Mouse (Mus musculus): Measurements from ENCODE around the gene Ikzf5.
"Not testable (repeated sequence)": the region's sequence is repeated elsewhere in the genome, so short reads cannot be mapped to it uniquely, and the experiment has no call there.

The Ikzf5 gene

DNA sequence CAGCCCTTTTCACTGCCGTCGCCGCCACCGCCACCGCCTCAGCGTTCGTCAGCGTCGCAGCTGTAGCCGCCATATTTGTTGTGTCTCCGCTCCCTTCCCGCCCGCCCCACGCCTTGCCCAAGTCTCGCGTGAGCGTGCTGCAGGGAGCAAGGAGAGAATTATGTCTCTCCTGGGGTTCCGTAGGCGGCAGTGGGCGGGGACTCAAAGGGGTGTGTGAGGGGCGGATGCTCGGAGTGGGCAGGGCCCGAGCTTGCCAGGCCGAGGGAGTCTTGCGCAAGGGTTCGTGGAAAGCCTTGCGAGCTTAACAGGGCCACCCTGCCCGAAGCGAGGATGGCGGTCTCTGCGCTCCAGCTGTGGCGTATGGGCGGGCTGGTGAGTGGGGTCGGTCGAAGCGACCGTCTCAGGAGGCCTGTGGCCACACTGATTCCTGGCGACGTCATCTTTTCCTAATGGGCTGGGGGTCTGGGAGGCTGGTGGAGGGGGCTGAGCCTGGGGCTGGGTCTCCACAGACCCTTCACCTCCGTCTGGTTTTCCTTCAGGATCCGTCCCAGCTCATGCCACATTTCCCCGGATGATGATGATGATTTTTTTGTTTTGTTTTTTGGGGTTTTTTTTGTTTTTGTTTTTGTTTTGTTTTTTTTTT lies at the start of gene Ikzf5, which contains the start of gene Acadsb:
TSS of gene Ikzf5 (minus strand) at position 106 of the 643 bp plus-strand sequence.
TSS of gene Acadsb (plus strand) at position 186 of the 643 bp plus-strand sequence.
- DNase-seq (ENCODE audit: low spot score), result peak; percentile 97

DNA sequence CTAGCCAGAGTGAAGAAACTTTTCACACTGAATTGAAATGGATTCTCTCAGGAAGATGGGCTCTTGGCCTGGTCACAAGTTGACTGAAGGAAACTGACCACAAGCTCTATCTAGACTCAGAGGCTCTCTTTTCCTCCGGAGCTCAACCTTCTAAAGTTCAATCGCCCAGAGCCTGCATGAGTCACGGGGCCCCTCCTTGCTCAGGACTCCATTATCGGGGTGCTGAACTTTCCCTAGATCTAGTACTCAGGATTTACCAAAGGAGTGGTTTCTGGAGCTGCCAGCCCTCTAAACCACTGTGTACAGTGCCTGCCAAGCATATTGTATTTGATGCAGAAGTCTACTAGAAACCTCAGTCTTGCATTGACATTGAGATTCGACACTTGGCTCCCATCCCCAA lies 46.4 kb upstream of the Ikzf5 start:
- DNase-seq (ENCODE audit: low spot score), result no peak

DNA sequence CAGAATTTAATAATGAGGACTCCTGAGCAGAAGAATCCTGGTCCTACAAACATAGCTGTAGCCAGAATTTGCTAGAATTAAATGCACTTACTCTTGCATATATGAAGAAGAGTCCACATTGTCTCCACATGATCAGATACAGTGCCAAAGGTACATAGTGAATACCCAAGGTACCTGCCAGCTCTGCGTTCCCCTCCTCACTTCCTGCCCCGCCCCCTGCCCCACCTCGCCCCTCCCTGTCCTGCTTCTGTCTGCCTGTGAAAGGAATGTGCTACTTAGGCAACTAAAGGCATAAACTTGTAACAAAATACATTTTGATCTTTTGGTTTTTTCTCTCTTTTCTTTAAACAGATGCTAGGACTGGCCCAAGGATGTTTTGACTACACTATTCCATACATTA lies 26.7 kb upstream of the Ikzf5 start:
- no peak for DNase-seq (ENCODE audit: low spot score)

DNA sequence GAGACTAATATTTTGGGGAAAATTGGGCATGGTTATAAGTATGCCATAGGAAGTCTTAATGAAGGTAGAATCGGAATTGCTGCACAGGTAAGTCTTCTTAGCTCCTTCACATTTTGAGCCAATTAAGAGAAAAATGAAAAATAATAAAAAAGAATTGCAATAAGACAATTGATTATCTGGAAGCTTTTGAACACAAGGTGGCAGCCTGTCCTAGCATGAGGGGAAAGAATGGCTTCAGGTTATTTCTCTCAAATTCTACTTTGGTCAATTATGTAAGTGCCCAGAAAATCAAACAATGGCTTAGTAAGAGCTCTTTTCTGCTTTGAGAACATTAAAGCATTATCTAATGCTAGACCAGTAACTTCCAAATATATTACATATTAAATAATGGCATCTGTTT lies 24.0 kb upstream of the Ikzf5 start:
- DNase-seq (ENCODE audit: low spot score), result no peak

DNA sequence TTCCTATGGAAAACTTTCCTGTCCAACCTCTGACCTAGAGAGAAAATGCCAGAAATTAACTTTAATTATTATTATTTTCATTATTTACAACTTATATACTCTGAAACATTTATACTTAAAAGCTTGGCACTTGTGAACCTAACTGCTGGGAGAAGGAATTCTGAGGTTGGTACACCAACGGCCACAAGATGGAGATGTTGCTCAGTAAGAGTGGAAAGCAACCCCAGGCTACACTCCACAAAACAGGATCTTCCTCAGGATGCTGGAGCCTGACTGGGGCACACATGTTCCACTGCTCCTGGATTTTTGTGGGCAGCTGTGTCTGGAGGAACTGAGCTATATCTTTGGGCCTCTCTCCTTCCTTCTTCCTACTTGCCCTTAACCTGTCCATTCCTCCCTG lies 21.9 kb upstream of the Ikzf5 start:
- peak; percentile 79 for DNase-seq (ENCODE audit: low spot score)

DNA sequence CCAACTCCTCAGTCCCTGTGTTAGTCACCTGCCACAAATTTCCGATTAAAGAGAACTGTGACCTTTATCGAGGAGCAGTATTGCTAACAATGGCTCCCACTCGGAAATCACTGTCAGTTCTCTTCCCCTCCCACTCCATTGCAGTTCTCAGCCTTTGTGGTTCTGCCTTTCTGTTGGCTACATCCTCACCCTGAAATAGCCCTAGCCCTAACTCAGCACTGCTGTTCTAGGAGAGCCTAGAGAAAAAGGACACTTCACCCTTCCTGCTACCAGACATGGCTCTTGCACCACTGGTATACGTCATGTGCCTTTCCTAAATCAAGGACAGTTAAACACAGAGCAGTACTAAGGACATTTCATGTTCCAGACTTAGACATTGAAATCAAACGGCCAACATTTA lies 17.0 kb upstream of the Ikzf5 start:
- no peak for DNase-seq (ENCODE audit: low spot score)

DNA sequence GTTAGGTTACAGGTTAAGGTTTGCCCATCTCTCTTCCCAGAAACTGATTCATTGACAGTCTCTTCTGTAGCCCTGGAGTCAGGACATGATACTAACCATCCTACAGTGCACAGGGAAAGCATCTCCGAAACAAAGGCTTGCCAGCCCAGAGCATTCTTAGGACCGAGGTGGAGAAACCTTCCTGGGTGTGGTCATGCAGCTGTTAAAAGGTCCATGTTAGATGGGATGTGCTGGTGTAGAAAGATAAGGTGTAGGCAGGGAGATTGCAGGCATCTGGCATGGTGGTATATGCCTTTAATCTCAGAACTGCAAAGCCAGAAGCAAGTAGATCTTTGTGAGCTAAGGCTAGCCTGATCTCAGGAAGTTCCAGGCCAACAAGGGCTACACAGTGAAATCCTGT lies 14.6 kb upstream of the Ikzf5 start:
- no peak for DNase-seq (ENCODE audit: low spot score)

DNA sequence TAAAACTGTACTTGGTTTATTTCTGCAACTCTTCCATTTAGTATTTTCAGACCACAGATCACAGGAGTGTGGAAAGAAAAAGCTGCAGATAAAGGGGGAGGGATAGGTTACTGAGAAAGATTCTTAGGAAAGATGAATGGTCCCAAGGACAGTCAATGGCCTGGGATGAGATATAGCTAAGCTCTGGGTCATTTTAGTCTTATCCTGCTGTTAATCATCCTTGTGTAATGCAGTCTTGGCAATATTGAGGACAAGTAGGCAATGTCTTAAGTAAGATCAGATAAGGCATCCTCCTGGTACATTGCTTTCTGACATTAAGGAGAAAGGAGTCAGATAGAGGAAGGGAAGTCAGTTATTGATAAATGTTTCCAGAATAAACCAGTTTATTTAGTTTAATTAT lies 7.3 kb upstream of the Ikzf5 start:
- no peak for DNase-seq (ENCODE audit: low spot score)

DNA sequence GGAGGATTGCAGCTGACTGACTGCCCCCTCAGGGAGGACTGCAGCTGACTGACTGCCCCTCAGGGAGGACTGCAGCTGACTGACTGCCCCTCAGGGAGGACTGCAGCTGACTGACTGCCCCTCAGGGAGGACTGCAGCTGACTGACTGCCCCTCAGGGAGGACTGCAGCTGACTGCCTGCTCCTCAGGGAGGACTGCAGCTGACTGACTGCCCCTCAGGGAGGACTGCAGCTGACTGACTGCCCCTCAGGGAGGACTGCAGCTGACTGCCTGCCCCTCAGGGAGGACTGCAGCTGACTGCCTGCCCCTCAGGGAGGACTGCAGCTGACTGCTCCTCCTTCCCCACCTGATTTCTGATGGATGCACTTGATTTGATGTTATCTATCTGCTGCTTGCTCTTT lies 6.4 kb upstream of the Ikzf5 start:
- DNase-seq (ENCODE audit: low spot score), result not testable (repeated sequence)

DNA sequence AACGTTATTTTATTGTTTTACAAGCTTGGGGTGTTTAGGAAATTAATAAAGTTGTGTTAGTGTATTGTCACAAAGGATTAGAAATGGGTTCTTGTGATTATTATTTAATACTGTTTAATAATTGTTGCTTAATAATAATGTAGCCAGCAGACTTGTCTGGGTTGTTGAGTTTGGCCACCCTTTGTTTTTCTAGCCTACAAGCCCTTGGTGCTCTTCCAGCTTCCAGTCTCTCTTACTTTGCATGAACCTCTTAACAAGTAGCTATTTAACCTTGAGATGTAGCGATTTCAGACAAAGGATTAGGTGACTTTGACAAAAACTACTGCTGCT lies 1.6 kb upstream of the Ikzf5 start:
- no peak for DNase-seq (ENCODE audit: low spot score)

DNA sequence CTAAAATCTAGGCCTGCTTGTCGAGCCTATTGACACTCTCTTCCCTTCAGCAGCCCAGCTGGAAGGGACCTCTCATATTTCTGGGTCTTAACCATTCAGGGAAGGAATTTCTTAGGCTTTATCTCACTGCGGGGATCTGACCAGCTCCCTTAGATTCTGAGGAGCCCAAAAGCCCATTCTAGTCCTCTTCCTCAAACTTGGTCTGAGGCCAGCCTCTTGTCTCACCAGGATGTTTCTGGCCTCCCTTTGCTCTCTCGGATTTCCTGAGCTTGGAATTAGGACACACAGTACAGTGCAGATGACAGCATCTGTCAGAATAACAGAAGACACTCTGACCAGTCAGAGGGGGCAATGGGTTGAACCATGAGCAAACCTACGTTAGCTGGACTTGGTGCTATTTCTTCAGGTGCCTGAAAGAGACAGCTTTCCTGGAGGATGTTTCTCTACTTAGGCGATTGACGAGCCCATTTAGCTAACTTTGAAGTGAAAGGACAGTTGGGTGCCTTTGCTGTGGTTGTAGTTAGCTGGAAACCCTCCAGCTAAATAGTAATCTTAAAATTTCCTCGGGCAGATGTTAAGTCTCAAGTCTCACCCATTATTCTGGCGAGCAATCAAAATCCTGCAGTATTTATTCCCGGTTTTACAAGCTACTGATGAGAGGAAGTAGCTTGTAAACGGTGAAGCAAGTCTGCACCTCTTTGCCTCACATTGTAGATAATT lies 1.1 kb upstream of the Ikzf5 start:
- DNase-seq (ENCODE audit: low spot score), result no peak

DNA sequence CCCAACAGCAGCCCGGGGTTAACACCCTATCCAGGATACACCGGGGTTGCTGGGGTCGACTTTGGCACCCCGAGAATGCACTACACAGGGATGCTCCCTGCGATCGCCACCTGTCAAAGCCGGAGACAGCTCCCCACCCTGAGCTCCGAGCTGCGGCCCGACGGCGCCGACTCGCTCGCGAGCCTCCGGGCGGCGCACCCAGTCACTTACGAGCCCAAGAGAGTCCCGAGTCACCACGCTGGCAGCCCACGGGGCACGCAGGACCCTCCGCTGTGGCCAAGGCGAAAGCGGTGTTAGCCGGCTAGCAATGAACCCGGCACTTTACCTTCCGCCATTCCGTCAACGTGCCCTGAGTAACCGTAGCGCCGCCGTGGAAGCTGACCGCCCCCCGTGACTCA lies 334 bp downstream of the Ikzf5 start:
- DNase-seq (ENCODE audit: low spot score), result no peak

DNA sequence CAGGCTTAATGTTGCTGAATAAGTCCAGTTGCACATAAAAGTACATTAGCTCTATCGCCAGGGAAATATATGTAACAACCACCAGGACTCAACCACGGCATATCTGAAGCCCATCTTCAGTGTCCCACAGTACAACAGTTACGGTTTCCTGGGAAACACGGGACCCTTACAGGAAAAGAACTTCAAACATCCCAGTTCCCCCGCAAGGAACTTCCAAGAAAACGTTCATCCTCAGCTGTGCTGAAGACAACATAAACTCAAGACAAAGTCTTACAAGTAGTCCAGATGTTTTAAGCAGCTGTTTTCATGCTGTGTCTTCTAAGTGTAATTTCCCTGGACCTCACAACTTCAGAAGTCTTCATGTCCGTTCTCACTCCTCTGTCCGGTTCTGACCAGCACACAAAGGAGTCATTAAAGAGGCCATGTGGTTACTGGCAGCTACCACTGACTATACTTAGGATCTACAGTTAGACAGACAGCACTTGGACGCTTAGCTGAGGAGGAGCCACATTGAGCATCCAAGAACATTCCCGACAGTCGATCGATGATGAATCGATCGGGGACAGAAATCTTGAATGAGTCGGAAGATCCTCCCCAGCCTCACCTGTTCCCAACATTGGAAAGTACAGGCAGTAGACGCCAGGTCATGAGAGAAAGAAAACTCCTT lies 867 bp downstream of the Ikzf5 start:
- DNase-seq (ENCODE audit: low spot score), result peak; percentile 39

DNA sequence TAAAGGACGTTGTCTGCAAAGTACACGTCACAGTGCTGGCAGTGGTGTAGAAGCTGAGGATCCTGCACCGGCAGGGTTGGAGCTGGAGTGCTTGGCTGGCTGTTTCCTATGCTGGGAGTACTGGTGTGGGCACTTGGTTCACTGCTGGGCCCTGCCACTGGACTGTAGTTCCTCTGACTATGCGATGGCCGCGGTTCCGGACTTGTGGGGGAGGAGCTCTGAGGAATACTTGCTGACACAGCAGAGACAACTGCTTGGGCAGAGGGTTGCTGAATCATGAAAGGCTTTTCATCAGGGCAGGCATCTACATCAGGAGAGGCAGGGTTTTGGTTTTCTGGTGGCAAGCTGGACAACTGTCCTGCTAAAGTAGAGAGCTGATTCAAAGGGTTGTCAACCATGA lies 18.6 kb downstream of the Ikzf5 start:
- DNase-seq (ENCODE audit: low spot score), result not testable (repeated sequence)

DNA sequence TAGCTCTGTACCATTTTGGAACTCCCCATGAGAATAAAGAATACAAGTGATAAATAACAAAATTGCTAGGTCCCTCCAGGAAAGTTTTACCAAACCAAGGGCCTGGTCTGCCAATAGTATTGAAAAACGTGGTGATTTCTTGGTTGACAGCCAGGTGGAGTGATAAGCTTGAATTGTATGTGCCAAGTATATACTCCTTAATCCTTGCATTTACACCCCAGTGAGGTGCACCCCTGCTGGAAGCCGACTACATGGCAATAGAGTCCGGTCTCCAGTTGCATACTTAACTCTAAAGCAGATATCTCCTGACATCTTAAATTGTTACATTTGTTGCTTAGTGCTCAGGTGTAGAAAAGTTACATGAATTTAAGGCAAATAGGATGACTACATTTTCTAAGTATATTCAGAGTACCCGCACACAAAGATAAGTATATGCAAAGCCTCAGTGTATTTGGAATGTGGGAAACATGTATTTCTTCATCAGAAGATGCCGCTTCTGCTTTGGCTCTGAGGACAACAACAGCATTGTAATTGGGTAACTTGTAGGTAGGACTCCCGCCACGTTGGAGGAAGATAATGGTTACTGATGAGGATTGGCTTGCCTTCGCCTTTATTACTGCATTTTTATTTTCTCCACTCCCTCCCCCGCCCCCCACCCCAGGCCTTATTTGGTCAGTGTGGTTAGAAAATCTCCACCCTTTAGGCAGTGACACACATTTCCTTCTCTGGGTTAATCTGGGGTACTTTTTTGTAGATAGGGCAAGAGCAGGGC lies 38.3 kb downstream of the Ikzf5 start:
- peak; percentile 9 for DNase-seq (ENCODE audit: low spot score)

DNA sequence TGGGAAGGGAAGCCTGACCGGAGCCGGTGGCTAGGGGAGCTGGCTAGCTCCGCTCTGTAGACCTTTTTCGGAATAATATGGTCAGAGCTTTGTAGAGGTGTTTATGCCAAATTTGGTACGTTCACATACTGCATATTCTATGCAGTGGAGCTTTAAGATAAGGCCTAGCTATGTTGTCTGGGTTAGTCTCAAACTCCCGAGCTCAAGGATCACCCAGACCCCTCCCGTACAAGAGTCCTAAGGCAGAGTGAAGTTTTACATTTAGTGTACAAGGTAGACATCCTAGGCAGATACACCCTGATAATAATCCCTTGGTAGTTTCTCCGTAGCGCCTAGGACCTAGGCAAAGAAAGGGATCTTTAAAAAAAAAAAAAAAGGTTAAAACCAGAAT lies 38.9 kb downstream of the Ikzf5 start:
- DNase-seq (ENCODE audit: low spot score), result no peak

DNA sequence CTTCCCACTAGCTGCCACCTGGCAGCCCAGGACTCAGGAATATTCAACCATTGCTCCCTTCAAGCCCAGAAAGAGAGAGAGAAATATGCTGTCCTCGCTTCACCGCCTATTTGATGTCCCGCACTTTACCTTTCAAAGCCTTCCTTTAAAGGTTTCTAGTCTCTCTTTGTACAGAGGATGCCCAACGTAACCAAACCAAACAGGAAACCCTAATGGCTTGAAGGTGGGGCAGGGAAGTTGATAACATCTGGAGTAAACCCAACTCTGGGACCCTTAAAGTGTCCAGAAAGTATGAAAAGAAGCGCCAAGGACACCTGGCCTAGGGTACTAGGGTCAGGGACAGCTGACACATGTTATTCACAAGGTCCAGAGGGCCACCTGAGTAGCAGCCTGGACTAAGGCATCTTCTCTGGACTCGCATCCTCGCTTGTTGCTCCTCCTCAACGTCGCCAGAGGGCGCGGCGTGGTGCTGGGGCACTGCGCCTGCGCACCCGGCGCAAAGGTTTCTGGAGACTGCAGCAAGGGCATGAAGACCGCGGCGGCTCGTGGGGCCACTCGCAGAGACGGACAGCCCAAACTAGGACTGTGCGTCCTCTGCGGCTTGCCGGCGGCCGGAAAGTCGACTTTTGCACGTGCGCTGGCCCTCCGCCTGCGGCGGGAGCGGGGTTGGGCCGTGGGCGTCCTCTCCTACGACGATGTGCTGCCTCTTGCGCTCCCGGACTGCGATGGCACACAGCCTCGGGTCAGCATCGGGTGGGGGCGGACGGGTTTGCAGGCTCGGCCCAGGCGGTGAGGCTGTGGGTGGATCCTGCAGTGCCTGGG lies 39.5 kb downstream of the Ikzf5 start, which contains the start of gene Pstk:
TSS of gene Pstk (plus strand) at position 494 of the 822 bp plus-strand sequence.
- DNase-seq (ENCODE audit: low spot score), result peak; percentile 95

DNA sequence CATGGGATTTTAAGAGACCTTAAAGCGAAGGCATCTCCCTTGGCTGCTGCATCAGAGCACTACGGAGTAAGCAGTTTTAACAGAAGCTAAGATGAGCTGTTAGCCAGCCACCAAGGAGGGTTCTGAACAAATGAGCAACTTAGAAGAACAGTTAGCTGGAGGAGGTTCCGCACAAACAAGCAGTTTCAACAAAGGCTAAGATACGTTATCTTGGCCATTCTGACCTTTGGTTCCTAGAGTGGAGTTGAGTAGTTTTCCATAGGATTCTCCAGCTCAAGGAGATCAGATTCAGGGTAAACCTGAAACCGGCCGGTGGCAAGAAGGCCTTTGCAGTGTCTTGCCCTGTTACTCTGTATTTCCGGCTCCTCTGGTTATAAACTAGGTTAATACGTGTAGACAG lies 46.2 kb downstream of the Ikzf5 start:
- no peak for DNase-seq (ENCODE audit: low spot score)

DNA sequence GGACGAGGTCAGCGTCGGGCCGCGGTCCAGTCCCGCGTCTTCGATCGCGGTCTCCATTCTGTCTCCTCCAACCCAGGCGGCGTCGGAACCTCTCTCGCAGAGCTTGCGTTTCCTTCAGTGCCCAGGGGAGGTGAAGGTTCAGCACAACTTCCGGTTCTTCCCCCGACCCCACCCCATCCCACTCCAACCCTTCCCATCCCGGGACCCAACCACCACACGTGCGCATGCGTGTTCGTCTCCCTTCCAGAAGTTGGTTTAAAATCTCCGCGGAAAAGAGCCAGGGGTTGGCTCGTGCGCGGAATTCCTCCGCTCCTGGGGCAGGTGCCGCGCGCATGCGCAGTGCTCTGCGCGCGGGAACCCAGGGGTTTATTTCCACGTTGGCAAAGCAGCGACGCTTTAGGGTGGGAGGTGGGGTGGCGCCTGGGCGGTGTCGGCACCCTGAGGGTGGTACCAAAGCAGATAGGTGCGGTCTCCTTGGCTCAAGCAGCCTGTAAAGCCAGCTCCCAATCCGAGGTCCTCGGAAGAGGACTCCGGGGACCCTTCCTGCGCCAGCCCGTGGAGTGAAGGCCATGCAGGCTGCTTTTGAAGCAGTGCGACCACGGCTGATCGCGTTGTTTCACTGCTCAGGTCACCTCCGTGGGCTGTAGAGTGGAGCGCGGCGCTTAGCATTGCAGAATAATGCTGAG lies 47.6 kb downstream of the Ikzf5 start, which contains the start of gene 2310057M21Rik:
TSS of gene 2310057M21Rik (minus strand) at position 145 of the 686 bp plus-strand sequence.
- peak; percentile 98 for DNase-seq (ENCODE audit: low spot score)

DNA sequence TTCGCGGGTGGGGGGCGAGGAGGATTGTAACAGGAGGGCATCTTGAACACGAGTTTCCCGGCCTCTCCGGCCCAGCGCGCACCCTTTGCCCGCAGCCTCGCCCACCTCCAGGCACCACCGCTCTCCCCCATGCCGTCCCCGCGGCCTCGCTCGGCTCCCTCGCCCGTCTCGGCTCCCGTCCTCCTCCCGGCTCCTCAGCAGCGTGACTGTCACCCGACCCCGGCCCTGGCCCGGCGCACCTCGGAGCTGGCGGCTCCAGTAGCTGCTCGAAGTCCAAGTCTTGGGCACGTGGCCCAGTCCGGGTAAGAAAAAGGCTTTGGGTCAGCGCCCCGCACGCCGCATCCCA lies 48.1 kb downstream of the Ikzf5 start:
- DNase-seq (ENCODE audit: low spot score), result no peak

DNA sequence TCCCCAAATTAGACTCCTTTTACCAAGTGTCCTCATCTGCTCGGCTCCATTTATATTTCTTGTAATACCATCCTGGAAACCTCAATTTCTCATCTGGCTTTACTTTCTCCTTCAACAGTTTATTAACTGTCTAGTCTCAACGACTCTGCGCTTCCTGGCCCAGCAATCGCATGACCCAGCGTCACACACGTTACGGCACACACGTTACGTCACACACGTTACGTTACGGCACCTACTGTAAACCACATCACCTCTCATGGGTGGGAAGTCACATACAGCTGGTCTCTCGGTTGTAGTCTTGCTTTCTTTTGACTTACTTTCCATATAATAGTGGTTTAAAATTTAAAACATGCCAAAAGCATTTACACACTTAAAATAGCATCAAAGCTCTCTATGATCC lies 54.2 kb downstream of the Ikzf5 start:
- no peak for DNase-seq (ENCODE audit: low spot score)
